Mouse (Mus musculus) T-cell, adult 2 months (primary cell): Measurements from ENCODE around the gene Fam178b.
A peak's percentile ranks its signal among the peaks of the same experiment; 100 is the strongest.
"Not testable (repeated sequence)": the region's sequence is repeated elsewhere in the genome, so short reads cannot be mapped to it uniquely, and the experiment has no call there.

Experiments used
- DNase-seq: peaks from one replicate; pipeline ENCODE4 v3.0.0; 2022; ENCODE audit warnings: low spot score

Fam178b gene

GRCm38 (mm10) chr1:36672648-36673350 is 10.2 kb downstream of the Fam178b start:
- no peak for DNase-seq

- no peak for DNase-seq
Observed at GRCm38 (mm10) chr1:36671260-36671659, 11.7 kb downstream of the Fam178b start.

GRCm38 (mm10) chr1:36670256-36670655 is 12.7 kb downstream of the Fam178b start:
- no peak for DNase-seq

- not testable (repeated sequence) for DNase-seq
Observed at GRCm38 (mm10) chr1:36668007-36668406, 15.0 kb downstream of the Fam178b start.

- no peak for DNase-seq
Observed at GRCm38 (mm10) chr1:36665934-36666333, 17.0 kb downstream of the Fam178b start.

GRCm38 (mm10) chr1:36665165-36665723 is 17.7 kb downstream of the Fam178b start:
- DNase-seq = no peak

- DNase-seq = no peak
Observed at GRCm38 (mm10) chr1:36664457-36664856, 18.5 kb downstream of the Fam178b start.

GRCm38 (mm10) chr1:36658621-36659399 is 24.2 kb downstream of the Fam178b start:
- no peak for DNase-seq

- peak; percentile 10 for DNase-seq
Observed at GRCm38 (mm10) chr1:36657658-36658415, 25.1 kb downstream of the Fam178b start.

GRCm38 (mm10) chr1:36656233-36656632 is 26.8 kb downstream of the Fam178b start:
- DNase-seq = no peak

GRCm38 (mm10) chr1:36655039-36655438 is 27.9 kb downstream of the Fam178b start:
- no peak for DNase-seq

- DNase-seq = no peak
Observed at GRCm38 (mm10) chr1:36647631-36648030, 35.4 kb downstream of the Fam178b start.

- DNase-seq = no peak
Observed at GRCm38 (mm10) chr1:36646285-36646684, 36.7 kb downstream of the Fam178b start.

GRCm38 (mm10) chr1:36644615-36645007 is 38.4 kb downstream of the Fam178b start:
- DNase-seq = no peak

- DNase-seq = no peak
Observed at GRCm38 (mm10) chr1:36643957-36644614, 38.9 kb downstream of the Fam178b start.

GRCm38 (mm10) chr1:36635826-36636485 is 47.0 kb downstream of the Fam178b start:
- DNase-seq = no peak

GRCm38 (mm10) chr1:36634940-36635339 is 48.0 kb downstream of the Fam178b start:
- peak; percentile 53 for DNase-seq

GRCm38 (mm10) chr1:36633920-36634319 is 49.1 kb downstream of the Fam178b start:
- no peak for DNase-seq

GRCm38 (mm10) chr1:36632846-36633245 is 50.1 kb downstream of the Fam178b start:
- DNase-seq = no peak

GRCm38 (mm10) chr1:36632090-36632489 is 50.9 kb downstream of the Fam178b start:
- no peak for DNase-seq

- no peak for DNase-seq
Observed at GRCm38 (mm10) chr1:36631391-36631790, 51.6 kb downstream of the Fam178b start.
